Mouse (Mus musculus) forebrain, embryonic 12.5 days (tissue): Measurements from ENCODE around the gene Cidec. TPM values are rescaled to one million over a fixed set of nuclear protein-coding genes. Genes with fewer than 3 reads are reported as not detected.
A peak's percentile ranks its signal among the peaks of the same experiment; 100 is the strongest.

Experiments
- ATAC-seq: fragments of 200-750 bp; cut with Nextera tagmentation; 2 replicates; pipeline ENCODE4 v1.8.0; 2017; ENCODE audit warnings: moderate TSS enrichment; ENCODE audit not compliant: low FRiP score
- H3K27ac ChIP-seq: fragments of 300-500 bp; sonication (generic); 2 replicates; pipeline ENCODE4 v1.5.1; 2016; ENCODE audit warnings: mild to moderate bottlenecking
- H3K27me3 ChIP-seq: fragments of 300-500 bp; sonication (generic); 2 replicates; pipeline ENCODE4 v1.6.1; 2016; ENCODE audit warnings: mild to moderate bottlenecking
- H3K36me3 ChIP-seq: fragments of 300-500 bp; sonication (generic); replicated peaks from 2 replicates; pipeline ENCODE4 v1.6.1; 2016; ENCODE audit warnings: mild to moderate bottlenecking
- H3K4me1 ChIP-seq: fragments of 300-500 bp; sonication (generic); 2 replicates; pipeline ENCODE4 v1.6.1; 2016
- H3K4me2 ChIP-seq: fragments of 300-500 bp; sonication (generic); 2 replicates; pipeline ENCODE4 v1.6.1; 2016; ENCODE audit warnings: mild to moderate bottlenecking, moderate library complexity
- H3K4me3 ChIP-seq: fragments of 300-500 bp; sonication (generic); replicated peaks from 2 replicates; pipeline ENCODE4 v1.5.1; 2016; ENCODE audit warnings: mild to moderate bottlenecking
- H3K9ac ChIP-seq: fragments of 300-500 bp; sonication (generic); 2 replicates; pipeline ENCODE4 v1.6.1; 2016; ENCODE audit warnings: mild to moderate bottlenecking
- H3K9me3 ChIP-seq: fragments of 300-500 bp; sonication (generic); 2 replicates; pipeline ENCODE4 v1.6.1; 2016
- WGBS: fragments of 180-500 bp; shearing (Covaris S2); methylation state at CpG from one replicate; pipeline ENCODE4 v1.1.7; 2016; 5-methylcytosine and 5-hydroxymethylcytosine counted together
- polyA plus RNA-seq: library from polyadenylated mRNA; unstranded; fragments of >200 nt; fragmentation: Nextera tagmentation; extraction: Ambion mirVana; gene quantifications from 2 replicates; pipeline ENCODE4 v1.2.1, GENCODE M21; 2016

Gene Cidec
- polyA plus RNA-seq, result not detected in 2 replicates

GRCm38 (mm10) chr6:113435664-113436205 lies at the start of gene Cidec:
Cidec (minus strand) TSS chr6:113435760.
- Histone ChIP-seq H3K4me3 (no peak within 1 kb of the TSS), H3K4me2 (no peak within 1 kb of the TSS), H3K27me3 (no peaks in the 10 kb centered on the region), H3K27ac (no peak within 1 kb of the TSS), H3K9me3 (no peaks in the 10 kb centered on the region), H3K36me3 (no peaks in the 10 kb centered on the region), H3K4me1 (no peaks in the 10 kb centered on the region), H3K9ac (no peak within 1 kb of the TSS)
- ATAC-seq, result no peak
- WGBS, result 80% methylated on average over 9 of the region's 9 CpGs

- peak; percentile 62 for ATAC-seq
- Histone ChIP-seq H3K9me3 (no peaks in the 10 kb centered on the region), H3K9ac (peak overlapping the region; percentile 72), H3K27me3 (peaks cover 28% of the 10 kb centered on the region), H3K27ac (peak overlapping the region; percentile 87), H3K4me2 (peak overlapping the region; percentile 80), H3K4me3 (peak overlapping the region; percentile 69), H3K36me3 (peaks cover 20% of the 10 kb centered on the region), H3K4me1 (peaks cover 35% of the 10 kb centered on the region)
- 10% methylated on average over 10 of the region's 10 CpGs for WGBS
These were observed 48.2 kb upstream of the Cidec start for GRCm38 (mm10) chr6:113483729-113484128.

GRCm38 (mm10) chr6:113483100-113483615 lies 47.6 kb upstream of the Cidec start, which contains the start of gene Creld1:
Creld1 (plus strand) TSS chr6:113483297.
- peaks cover 14% of the 10 kb centered on the region; the same call in 1 of the 2 replicates for H3K36me3 ChIP-seq
- H3K9me3 ChIP-seq, result no peaks in the 10 kb centered on the region
- peak within 1 kb of the TSS; percentile 69 for H3K4me3 ChIP-seq

GRCm38 (mm10) chr6:113482477-113483099 lies 47.0 kb upstream of the Cidec start:
- Histone ChIP-seq H3K27ac (peak overlapping the region; percentile 87), H3K4me2 (peak overlapping the region; percentile 80), H3K27me3 (peaks cover 30% of the 10 kb centered on the region), H3K9ac (peak overlapping the region; percentile 69), H3K36me3 (0 out of 2 replicates have a peak, but pooled peaks cover 9% of the 10 kb centered on the region), H3K9me3 (no peaks in the 10 kb centered on the region), H3K4me1 (peaks cover 35% of the 10 kb centered on the region), H3K4me3 (peak overlapping the region; percentile 69)
- ATAC-seq, result peak; percentile 49
- WGBS, result under 1% methylated on average over 65 of the region's 65 CpGs

More at GRCm38 (mm10) chr6:113483100-113483615, 47.6 kb upstream of the Cidec start, which contains the start of gene Creld1:
- H3K9ac ChIP-seq, result peak within 1 kb of the TSS; percentile 72
- peak within 1 kb of the TSS; percentile 80 for H3K4me2 ChIP-seq
- H3K27ac ChIP-seq, result peak within 1 kb of the TSS; percentile 87
- ATAC-seq, result peak; percentile 98
- WGBS, result under 1% methylated on average over 26 of the region's 26 CpGs
- peaks cover 30% of the 10 kb centered on the region for H3K27me3 ChIP-seq
- peaks cover 35% of the 10 kb centered on the region for H3K4me1 ChIP-seq

- Histone ChIP-seq H3K36me3 (no peaks in the 10 kb centered on the region), H3K9ac (no peak overlapping the region), H3K9me3 (no peaks in the 10 kb centered on the region), H3K4me3 (no peak overlapping the region), H3K4me2 (no peak overlapping the region), H3K27me3 (peaks cover 44% of the 10 kb centered on the region), H3K4me1 (peaks cover 29% of the 10 kb centered on the region), H3K27ac (no peak overlapping the region)
- no peak for ATAC-seq
- 66% methylated on average over 18 of the region's 18 CpGs for WGBS
These were observed 45.2 kb upstream of the Cidec start for GRCm38 (mm10) chr6:113480555-113481373.

GRCm38 (mm10) chr6:113478906-113479305 lies 43.3 kb upstream of the Cidec start:
- Histone ChIP-seq H3K4me2 (no peak overlapping the region), H3K27me3 (peaks cover 44% of the 10 kb centered on the region), H3K9me3 (no peaks in the 10 kb centered on the region), H3K4me3 (no peak overlapping the region), H3K27ac (no peak overlapping the region), H3K36me3 (no peaks in the 10 kb centered on the region), H3K9ac (no peak overlapping the region), H3K4me1 (peaks cover 18% of the 10 kb centered on the region)
- WGBS, result 89% methylated on average over 10 of the region's 10 CpGs
- no peak for ATAC-seq

- no peak overlapping the region for H3K4me3 ChIP-seq
- ATAC-seq, result no peak
- no peaks in the 10 kb centered on the region for H3K36me3 ChIP-seq
- H3K9me3 ChIP-seq, result no peaks in the 10 kb centered on the region
- H3K4me1 ChIP-seq, result peaks cover 12% of the 10 kb centered on the region
- WGBS, result 70% methylated on average over 7 of the region's 7 CpGs
- H3K27me3 ChIP-seq, result peaks cover 42% of the 10 kb centered on the region
- H3K4me2 ChIP-seq, result no peak overlapping the region
- H3K9ac ChIP-seq, result no peak overlapping the region
- H3K27ac ChIP-seq, result no peak overlapping the region
These were observed 41.8 kb upstream of the Cidec start for GRCm38 (mm10) chr6:113477353-113477752.

GRCm38 (mm10) chr6:113473715-113474114 lies 38.2 kb upstream of the Cidec start:
- no peaks in the 10 kb centered on the region for H3K9me3 ChIP-seq
- H3K27me3 ChIP-seq, result peaks cover 57% of the 10 kb centered on the region
- no peak for ATAC-seq

GRCm38 (mm10) chr6:113473246-113473645 lies 37.7 kb upstream of the Cidec start:
- WGBS, result 84% methylated on average over 2 of the region's 2 CpGs
- no peak overlapping the region for H3K4me2 ChIP-seq
- H3K9me3 ChIP-seq, result no peaks in the 10 kb centered on the region
- H3K27me3 ChIP-seq, result peaks cover 57% of the 10 kb centered on the region
- H3K4me3 ChIP-seq, result no peak overlapping the region
- no peaks in the 10 kb centered on the region for H3K36me3 ChIP-seq
- H3K27ac ChIP-seq, result no peak overlapping the region
- ATAC-seq, result no peak
- peaks cover 11% of the 10 kb centered on the region for H3K4me1 ChIP-seq
- H3K9ac ChIP-seq, result no peak overlapping the region

More at GRCm38 (mm10) chr6:113473715-113474114, 38.2 kb upstream of the Cidec start:
- WGBS, result 87% methylated on average over 6 of the region's 6 CpGs
- H3K27ac ChIP-seq, result no peak overlapping the region
- H3K4me1 ChIP-seq, result peaks cover 11% of the 10 kb centered on the region
- H3K9ac ChIP-seq, result no peak overlapping the region
- H3K4me3 ChIP-seq, result no peak overlapping the region
- H3K4me2 ChIP-seq, result no peak overlapping the region
- H3K36me3 ChIP-seq, result no peaks in the 10 kb centered on the region

GRCm38 (mm10) chr6:113472061-113472460 lies 36.5 kb upstream of the Cidec start:
- H3K4me3 ChIP-seq, result no peak overlapping the region
- WGBS, result 68% methylated on average over 10 of the region's 10 CpGs
- H3K4me1 ChIP-seq, result peaks cover 11% of the 10 kb centered on the region
- H3K9ac ChIP-seq, result no peak overlapping the region; the same call in 1 of the 2 replicates
- H3K9me3 ChIP-seq, result no peaks in the 10 kb centered on the region
- H3K27me3 ChIP-seq, result peaks cover 54% of the 10 kb centered on the region
- H3K36me3 ChIP-seq, result no peaks in the 10 kb centered on the region
- H3K27ac ChIP-seq, result no peak overlapping the region
- ATAC-seq, result no peak
- H3K4me2 ChIP-seq, result no peak overlapping the region

- Histone ChIP-seq H3K4me3 (no peak within 1 kb of the TSS), H3K27ac (no peak within 1 kb of the TSS), H3K4me1 (peaks cover 11% of the 10 kb centered on the region), H3K9me3 (no peaks in the 10 kb centered on the region), H3K9ac (peak within 1 kb of the TSS; percentile 17), H3K36me3 (no peaks in the 10 kb centered on the region), H3K27me3 (peaks cover 49% of the 10 kb centered on the region), H3K4me2 (no peak within 1 kb of the TSS)
- 19% methylated on average over 12 of the region's 12 CpGs for WGBS
- no peak for ATAC-seq
These were observed 35.9 kb upstream of the Cidec start, which contains the start of gene Il17rc for GRCm38 (mm10) chr6:113471297-113471936. Il17rc (plus strand) TSS chr6:113471427.
